11 mouse cellular contexts compared by ENCODE assay signal in genomic region chr4:45286318-45286717, GRCm38 (mm10). TPM values are rescaled to one million over a fixed set of nuclear protein-coding genes. Genes with fewer than 3 reads are reported as not detected.
A peak's percentile ranks its signal among the peaks of the same experiment; 100 is the strongest.
DNase-seq lines count a peak whose midpoint lies in the region; ATAC-seq and TF ChIP-seq lines count a peak whose summit lies in the region.
"Had no signal": no experiment of that assay in that cellular context is flagged by ENCODE, and none has a peak within 500 bp of the region (broad histone marks: within the 10 kb centered on the region; RNA-seq: fewer than 3 reads in every experiment).

No protein-coding gene starts in this region.

- TF ChIP-seq EP300 in heart, adult 2 months (IDR thresholded peaks at IDR 0.05; ENCODE audit: insufficient read depth, low read depth, low read length) = no peak

- WGBS in heart, adult 2 months = 41% methylated on average over 3 of the region's 3 CpGs
- 49% methylated on average over 3 of the region's 3 CpGs for WGBS in midbrain, embryonic 14.5 days
- WGBS in midbrain, embryonic 16.5 days = 54% methylated on average over 3 of the region's 3 CpGs
- whole genome bisulfite sequencing in forebrain, embryonic 12.5 days = 52% methylated on average over 3 of the region's 3 CpGs

- H3K9ac ChIP-seq in heart, adult 2 months (ENCODE audit: low read depth, low read length) = no peak overlapping the region
- no peak overlapping the region for H3K9ac ChIP-seq in midbrain, embryonic 14.5 days (replicated peaks; ENCODE audit: low read length)
- no peak overlapping the region for H3K9ac ChIP-seq in midbrain, embryonic 16.5 days (ENCODE audit: low read depth, low read length)
- H3K9ac ChIP-seq in forebrain, embryonic 12.5 days = no peak overlapping the region
- H3K9ac ChIP-seq: intestine, embryonic 15.5 days had no signal

- H3K27ac ChIP-seq in heart, adult 2 months = no peak overlapping the region
- no peak overlapping the region for H3K27ac ChIP-seq in midbrain, embryonic 14.5 days (replicated peaks; ENCODE audit: low read depth, low read length)
- no peak overlapping the region for H3K27ac ChIP-seq in midbrain, embryonic 16.5 days (ENCODE audit: low read length)
- no peak overlapping the region for H3K27ac ChIP-seq in forebrain, embryonic 12.5 days
- H3K27ac ChIP-seq: intestine, embryonic 15.5 days had no signal

- TF ChIP-seq CTCF in heart, adult 2 months (IDR thresholded peaks at IDR 0.05) = peak; percentile 83

- H3K36me3 ChIP-seq in heart, adult 2 months (ENCODE audit: control insufficient read depth, insufficient read depth, low read length) = no peaks in the 10 kb centered on the region
- no peaks in the 10 kb centered on the region for H3K36me3 ChIP-seq in midbrain, embryonic 14.5 days (ENCODE audit: control insufficient read depth, insufficient read depth, low read length)
- H3K36me3 ChIP-seq in midbrain, embryonic 16.5 days (ENCODE audit: control insufficient read depth, insufficient read depth, low read length) = no peaks in the 10 kb centered on the region
- no peaks in the 10 kb centered on the region for H3K36me3 ChIP-seq in forebrain, embryonic 12.5 days (replicated peaks)
- H3K36me3 ChIP-seq: intestine, embryonic 15.5 days had no signal

- ATAC-seq in midbrain, embryonic 14.5 days (ENCODE audit: low FRiP score, low TSS enrichment) = no peak
- ATAC-seq in midbrain, embryonic 16.5 days = no peak
- ATAC-seq in megakaryocyte-erythroid progenitor cell, adult 5-6 weeks (replicated peaks; ENCODE audit: low FRiP score, low TSS enrichment, poor library complexity, severe bottlenecking) = no peak; the same call in 1 of the 2 replicates
- ATAC-seq in forebrain, embryonic 12.5 days (ENCODE audit: low FRiP score) = no peak
- ATAC-seq: intestine, embryonic 15.5 days had no signal

- no peaks in the 10 kb centered on the region for H3K79me2 ChIP-seq in heart, adult 2 months (replicated peaks; ENCODE audit: control insufficient read depth, insufficient read depth, low read length)

- no peaks in the 10 kb centered on the region for H3K4me1 ChIP-seq in heart, adult 2 months (ENCODE audit: control insufficient read depth, insufficient read depth, low read length)
- H3K4me1 ChIP-seq in midbrain, embryonic 14.5 days (ENCODE audit: control insufficient read depth, insufficient read depth, low read length) = no peaks in the 10 kb centered on the region
- no peaks in the 10 kb centered on the region for H3K4me1 ChIP-seq in midbrain, embryonic 16.5 days (ENCODE audit: control insufficient read depth, insufficient read depth, low read length)
- no peaks in the 10 kb centered on the region for H3K4me1 ChIP-seq in forebrain, embryonic 12.5 days
- H3K4me1 ChIP-seq: intestine, embryonic 15.5 days had no signal

- no peak for DNase-seq in heart, adult 2 months
- no peak for DNase-seq in heart, postnatal 4 days
- DNase-seq in midbrain, embryonic 14.5 days = peak; percentile 38
- peak; percentile 54 for DNase-seq in NIH3T3 (ENCODE audit: low read depth)
- peak; percentile 18 for DNase-seq in naive thymus-derived CD4-positive, alpha-beta T cell, adult 2 months (ENCODE audit: low read depth)
- DNase-seq: cerebellum, adult 9-10 months had no signal

- no peak for TF ChIP-seq POLR2A in heart, adult 2 months (IDR thresholded peaks at IDR 0.05; ENCODE audit: insufficient read depth, low read depth, low read length)

- no peak overlapping the region for H3K4me3 ChIP-seq in heart, adult 2 months
- no peak overlapping the region for H3K4me3 ChIP-seq in midbrain, embryonic 14.5 days (replicated peaks; ENCODE audit: low read depth, low read length)
- H3K4me3 ChIP-seq in midbrain, embryonic 16.5 days (ENCODE audit: low read depth, low read length) = no peak overlapping the region
- no peak overlapping the region for H3K4me3 ChIP-seq in forebrain, embryonic 12.5 days (replicated peaks)
- H3K4me3 ChIP-seq: intestine, embryonic 15.5 days had no signal

- intact Hi-C loops in heart, adult 2 months (cut with DNase I) = loop anchor here (5.0 kb wide), 1 partner anchor 571 kb away; no protein-coding TSS in a partner anchor

- no peak overlapping the region for H3K4me2 ChIP-seq in midbrain, embryonic 14.5 days (ENCODE audit: low read length)
- H3K4me2 ChIP-seq in midbrain, embryonic 16.5 days (ENCODE audit: low read length) = no peak overlapping the region
- no peak overlapping the region for H3K4me2 ChIP-seq in forebrain, embryonic 12.5 days
- H3K4me2 ChIP-seq: intestine, embryonic 15.5 days; midbrain, embryonic 11.5 days had no signal

- H3K27me3 ChIP-seq in heart, adult 2 months (ENCODE audit: control insufficient read depth, insufficient read depth, low read length) = no peaks in the 10 kb centered on the region
- H3K27me3 ChIP-seq in midbrain, embryonic 14.5 days (ENCODE audit: control insufficient read depth, insufficient read depth, low read length) = no peaks in the 10 kb centered on the region
- H3K27me3 ChIP-seq in midbrain, embryonic 16.5 days (ENCODE audit: control insufficient read depth, insufficient read depth, low read depth, low read length) = no peaks in the 10 kb centered on the region
- H3K27me3 ChIP-seq in forebrain, embryonic 12.5 days = no peaks in the 10 kb centered on the region
- H3K27me3 ChIP-seq: intestine, embryonic 15.5 days had no signal

- no peaks in the 10 kb centered on the region for H3K9me3 ChIP-seq in midbrain, embryonic 14.5 days (ENCODE audit: control insufficient read depth, low read length)
- H3K9me3 ChIP-seq in midbrain, embryonic 16.5 days (replicated peaks; ENCODE audit: control insufficient read depth, low read length, poor library complexity, severe bottlenecking) = no peaks in the 10 kb centered on the region
- H3K9me3 ChIP-seq in forebrain, embryonic 12.5 days = no peaks in the 10 kb centered on the region
- H3K9me3 ChIP-seq: intestine, embryonic 15.5 days had no signal

RNA-seq across cellular contexts. Expression of gene Trmt10b, which starts 10.6 kb away (rescaled TPM):
- total RNA-seq in heart, adult 2 months (2021) = 1 to 10 TPM; 4.1 to 4.3 TPM
- polyA plus RNA-seq in heart, adult 2 months (2012; rRNA removed) = 2.7 and 3.2 TPM in 2 replicates
- total RNA-seq in heart, postnatal 4 days (2021) = 1 to 10 TPM; 3.7 to 4.2 TPM
- 25.5 and 28.2 TPM in 2 replicates for polyA plus RNA-seq in midbrain, embryonic 14.5 days (2014; fragmentation: Nextera tagmentation; extraction: Ambion mirVana)
- polyA plus RNA-seq in midbrain, embryonic 16.5 days (2015; fragmentation: Nextera tagmentation; extraction: Ambion mirVana) = 25.5 and 28.6 TPM in 2 replicates
- total RNA-seq in megakaryocyte-erythroid progenitor cell, adult 5-6 weeks (2014; fragmentation: Nextera tagmentation) = 10.8 and 17.8 TPM in 2 replicates
- 13.3 and 38.4 TPM in 2 replicates for total RNA-seq in megakaryocyte-erythroid progenitor cell, adult 5-6 weeks (2017)
- 16.2 TPM in 2 replicates for polyA plus RNA-seq in forebrain, embryonic 12.5 days (2016; fragmentation: Nextera tagmentation; extraction: Ambion mirVana)

RNA-seq across cellular contexts. Expression of gene Dcaf10, which starts 55.6 kb away (rescaled TPM):
- total RNA-seq in heart, adult 2 months (2021) = 10 to 100 TPM; 10.8 to 11.3 TPM
- 4.2 and 7.4 TPM in 2 replicates for polyA plus RNA-seq in heart, adult 2 months (2012; rRNA removed)
- total RNA-seq in heart, postnatal 4 days (2021) = 10 to 100 TPM; 21.9 to 24.3 TPM
- polyA plus RNA-seq in midbrain, embryonic 14.5 days (2014; fragmentation: Nextera tagmentation; extraction: Ambion mirVana) = 10.9 and 14.6 TPM in 2 replicates
- polyA plus RNA-seq in midbrain, embryonic 16.5 days (2015; fragmentation: Nextera tagmentation; extraction: Ambion mirVana) = 7.4 and 7.7 TPM in 2 replicates
- total RNA-seq in megakaryocyte-erythroid progenitor cell, adult 5-6 weeks (2014; fragmentation: Nextera tagmentation) = 13.6 and 19.7 TPM in 2 replicates
- total RNA-seq in megakaryocyte-erythroid progenitor cell, adult 5-6 weeks (2017) = 10.9 and 11.9 TPM in 2 replicates
- 12.1 and 14.5 TPM in 2 replicates for polyA plus RNA-seq in forebrain, embryonic 12.5 days (2016; fragmentation: Nextera tagmentation; extraction: Ambion mirVana)

RNA-seq across cellular contexts. Expression of gene Exosc3, which starts 56.2 kb away (rescaled TPM):
- total RNA-seq in heart, adult 2 months (2021) = 10 to 100 TPM; 14.3 to 15.8 TPM
- 8.8 and 9.6 TPM in 2 replicates for polyA plus RNA-seq in heart, adult 2 months (2012; rRNA removed)
- 10 to 100 TPM; 11.0 to 17.7 TPM for total RNA-seq in heart, postnatal 4 days (2021)
- 38.6 and 42.0 TPM in 2 replicates for polyA plus RNA-seq in midbrain, embryonic 14.5 days (2014; fragmentation: Nextera tagmentation; extraction: Ambion mirVana)
- polyA plus RNA-seq in midbrain, embryonic 16.5 days (2015; fragmentation: Nextera tagmentation; extraction: Ambion mirVana) = 31.7 and 32.6 TPM in 2 replicates
- total RNA-seq in megakaryocyte-erythroid progenitor cell, adult 5-6 weeks (2014; fragmentation: Nextera tagmentation) = 65.2 and 87.8 TPM in 2 replicates
- total RNA-seq in megakaryocyte-erythroid progenitor cell, adult 5-6 weeks (2017) = 230 and 240 TPM in 2 replicates
- polyA plus RNA-seq in forebrain, embryonic 12.5 days (2016; fragmentation: Nextera tagmentation; extraction: Ambion mirVana) = 86.9 and 92.0 TPM in 2 replicates

Comparison
In these comparisons a context has a peak if more than half of its experiments do, and no peak if none do; other contexts are left out.
1. DNase-seq: peak in midbrain, embryonic 14.5 days (single experiment), NIH3T3 (single experiment) and naive thymus-derived CD4-positive, alpha-beta T cell, adult 2 months (single experiment); none in heart, adult 2 months (0 of 2) and heart, postnatal 4 days (single experiment).